Mouse (Mus musculus): ENCODE measurements around the gene Ap1s1. TPM values are rescaled to one million over a fixed set of nuclear protein-coding genes. Genes with fewer than 3 reads are reported as not detected.

Gene Ap1s1
- polyA plus RNA-seq, 1 experiment from 2014 or later, result 192 TPM

GRCm38 (mm10) chr5:137051125-137051524, 5.2 kb upstream of the Ap1s1 start:
- no peak overlapping the region for H3K4me3 ChIP-seq (replicated peaks; ENCODE audit: low read length)
- DNase-seq (ENCODE audit: low spot score) (no peak), ATAC-seq (ENCODE audit: low FRiP score) (no peak)
- H3K27me3 ChIP-seq (ENCODE audit: control insufficient read depth, insufficient read depth, low read length), result no peaks in the 10 kb centered on the region
- no peak overlapping the region for H3K9ac ChIP-seq
- no peak overlapping the region for H3K4me2 ChIP-seq (replicated peaks)
- WGBS, result 41% methylated on average over 6 of the region's 6 CpGs
- peaks cover 8% of the 10 kb centered on the region for H3K4me1 ChIP-seq (replicated peaks; ENCODE audit: control insufficient read depth, insufficient read depth, low read length)
- H3K27ac ChIP-seq, result no peak overlapping the region
- H3K36me3 ChIP-seq (replicated peaks; ENCODE audit: control insufficient read depth, insufficient read depth), result no peaks in the 10 kb centered on the region
- no peaks in the 10 kb centered on the region for H3K9me3 ChIP-seq (ENCODE audit: control insufficient read depth, low read length)

GRCm38 (mm10) chr5:137046991-137047390, 1.1 kb upstream of the Ap1s1 start:
- Histone ChIP-seq H3K4me3 (replicated peaks; ENCODE audit: low read length) (no peak overlapping the region), H3K9me3 (ENCODE audit: control insufficient read depth, low read length) (no peaks in the 10 kb centered on the region), H3K4me1 (replicated peaks; ENCODE audit: control insufficient read depth, insufficient read depth, low read length) (peaks cover 16% of the 10 kb centered on the region), H3K9ac (no peak overlapping the region), H3K4me2 (replicated peaks) (no peak overlapping the region), H3K36me3 (replicated peaks; ENCODE audit: control insufficient read depth, insufficient read depth) (peaks cover 9% of the 10 kb centered on the region), H3K27me3 (ENCODE audit: control insufficient read depth, insufficient read depth, low read length) (no peaks in the 10 kb centered on the region), H3K27ac (no peak overlapping the region)
- ATAC-seq (ENCODE audit: low FRiP score) (no peak), DNase-seq (ENCODE audit: low spot score) (no peak)

GRCm38 (mm10) chr5:137046324-137046718, 386 bp upstream of the Ap1s1 start:
- peaks cover 16% of the 10 kb centered on the region for H3K36me3 ChIP-seq (replicated peaks; ENCODE audit: control insufficient read depth, insufficient read depth)
- 19% methylated on average over 5 of the region's 5 CpGs for WGBS
- peaks cover 16% of the 10 kb centered on the region for H3K4me1 ChIP-seq (replicated peaks; ENCODE audit: control insufficient read depth, insufficient read depth, low read length)
- no peaks in the 10 kb centered on the region for H3K9me3 ChIP-seq (ENCODE audit: control insufficient read depth, low read length)
- peak overlapping the region; percentile 88 for H3K4me3 ChIP-seq (replicated peaks; ENCODE audit: low read length)
- H3K27ac ChIP-seq, result peak overlapping the region; percentile 86
- no peaks in the 10 kb centered on the region for H3K27me3 ChIP-seq (ENCODE audit: control insufficient read depth, insufficient read depth, low read length)
- peak overlapping the region; percentile 93 for H3K9ac ChIP-seq
- peak; percentile 28; the same call in 1 of the 2 replicates for ATAC-seq (ENCODE audit: low FRiP score)
- peak overlapping the region; percentile 78 for H3K4me2 ChIP-seq (replicated peaks)
- DNase-seq (ENCODE audit: low spot score), result no peak

- ATAC-seq (ENCODE audit: low FRiP score), result no peak
- H3K27me3 ChIP-seq (ENCODE audit: control insufficient read depth, insufficient read depth, low read length), result no peaks in the 10 kb centered on the region
- no peak for DNase-seq (ENCODE audit: low spot score)
- H3K27ac ChIP-seq, result no peak overlapping the region
- H3K4me2 ChIP-seq (replicated peaks), result no peak overlapping the region
- 91% methylated on average over 7 of the region's 7 CpGs for WGBS
- H3K9me3 ChIP-seq (ENCODE audit: control insufficient read depth, low read length), result no peaks in the 10 kb centered on the region
- H3K4me1 ChIP-seq (replicated peaks; ENCODE audit: control insufficient read depth, insufficient read depth, low read length), result peaks cover 16% of the 10 kb centered on the region
- peaks cover 33% of the 10 kb centered on the region for H3K36me3 ChIP-seq (replicated peaks; ENCODE audit: control insufficient read depth, insufficient read depth)
- no peak overlapping the region for H3K4me3 ChIP-seq (replicated peaks; ENCODE audit: low read length)
- H3K9ac ChIP-seq, result no peak overlapping the region
These were observed 1.9 kb downstream of the Ap1s1 start for GRCm38 (mm10) chr5:137043997-137044396.

GRCm38 (mm10) chr5:137041442-137041841, 4.5 kb downstream of the Ap1s1 start:
- Histone ChIP-seq H3K4me2 (replicated peaks) (no peak overlapping the region), H3K27ac (no peak overlapping the region), H3K4me1 (replicated peaks; ENCODE audit: control insufficient read depth, insufficient read depth, low read length) (peaks cover 10% of the 10 kb centered on the region), H3K36me3 (replicated peaks; ENCODE audit: control insufficient read depth, insufficient read depth) (peaks cover 58% of the 10 kb centered on the region), H3K4me3 (replicated peaks; ENCODE audit: low read length) (no peak overlapping the region), H3K9ac (no peak overlapping the region), H3K9me3 (ENCODE audit: control insufficient read depth, low read length) (no peaks in the 10 kb centered on the region), H3K27me3 (ENCODE audit: control insufficient read depth, insufficient read depth, low read length) (no peaks in the 10 kb centered on the region)
- WGBS, result 93% methylated on average over 10 of the region's 10 CpGs
- DNase-seq (ENCODE audit: low spot score) (no peak), ATAC-seq (ENCODE audit: low FRiP score) (no peak)

- Histone ChIP-seq H3K36me3 (replicated peaks; ENCODE audit: control insufficient read depth, insufficient read depth) (peaks cover 72% of the 10 kb centered on the region), H3K27ac (no peak overlapping the region), H3K27me3 (ENCODE audit: control insufficient read depth, insufficient read depth, low read length) (no peaks in the 10 kb centered on the region), H3K9me3 (ENCODE audit: control insufficient read depth, low read length) (no peaks in the 10 kb centered on the region), H3K9ac (no peak overlapping the region), H3K4me3 (replicated peaks; ENCODE audit: low read length) (no peak overlapping the region), H3K4me2 (replicated peaks) (no peak overlapping the region), H3K4me1 (replicated peaks; ENCODE audit: control insufficient read depth, insufficient read depth, low read length) (no peaks in the 10 kb centered on the region)
- ATAC-seq (ENCODE audit: low FRiP score), result no peak
- no peak for DNase-seq (ENCODE audit: low spot score)
- WGBS, result 93% methylated on average over 10 of the region's 10 CpGs
These were observed 6.5 kb downstream of the Ap1s1 start for GRCm38 (mm10) chr5:137039453-137039852.

- ATAC-seq (ENCODE audit: low FRiP score), result no peak
- DNase-seq (ENCODE audit: low spot score), result no peak
- peaks cover 55% of the 10 kb centered on the region for H3K36me3 ChIP-seq (replicated peaks; ENCODE audit: control insufficient read depth, insufficient read depth)
- H3K4me1 ChIP-seq (replicated peaks; ENCODE audit: control insufficient read depth, insufficient read depth, low read length), result peaks cover 6% of the 10 kb centered on the region
- no peaks in the 10 kb centered on the region for H3K9me3 ChIP-seq (ENCODE audit: control insufficient read depth, low read length)
- WGBS, result 86% methylated on average over 13 of the region's 13 CpGs
- H3K27me3 ChIP-seq (ENCODE audit: control insufficient read depth, insufficient read depth, low read length), result peaks cover 5% of the 10 kb centered on the region
- H3K4me3 ChIP-seq (replicated peaks; ENCODE audit: low read length), result no peak overlapping the region
- no peak overlapping the region for H3K4me2 ChIP-seq (replicated peaks)
- H3K9ac ChIP-seq, result no peak overlapping the region
- H3K27ac ChIP-seq, result no peak overlapping the region
These were observed 9.7 kb downstream of the Ap1s1 start for GRCm38 (mm10) chr5:137036211-137036610.

- WGBS, result 0% methylated on average over 32 of the region's 49 CpGs
- H3K4me1 ChIP-seq (replicated peaks; ENCODE audit: control insufficient read depth, insufficient read depth, low read length), result peaks cover 17% of the 10 kb centered on the region
- H3K4me3 ChIP-seq (replicated peaks; ENCODE audit: low read length), result peak overlapping the region; percentile 60
- H3K9me3 ChIP-seq (ENCODE audit: control insufficient read depth, low read length), result no peaks in the 10 kb centered on the region
- peaks cover 26% of the 10 kb centered on the region for H3K36me3 ChIP-seq (replicated peaks; ENCODE audit: control insufficient read depth, insufficient read depth)
- H3K9ac ChIP-seq, result peak overlapping the region; percentile 65
- 0 out of 2 replicates have a peak overlapping the region, but pooled peaks have one; percentile 5 for H3K27ac ChIP-seq
- ATAC-seq (ENCODE audit: low FRiP score), result peak; percentile 53
- DNase-seq (ENCODE audit: low spot score), result peak; percentile 77
- peak overlapping the region; percentile 100 for H3K4me2 ChIP-seq (replicated peaks)
- H3K27me3 ChIP-seq (ENCODE audit: control insufficient read depth, insufficient read depth, low read length), result peaks cover 37% of the 10 kb centered on the region
These were observed 13.3 kb downstream of the Ap1s1 start for GRCm38 (mm10) chr5:137032641-137033074.

GRCm38 (mm10) chr5:137032033-137032421, 13.9 kb downstream of the Ap1s1 start:
- Histone ChIP-seq H3K4me2 (replicated peaks) (peak overlapping the region; percentile 100), H3K36me3 (replicated peaks; ENCODE audit: control insufficient read depth, insufficient read depth) (peaks cover 20% of the 10 kb centered on the region), H3K4me3 (replicated peaks; ENCODE audit: low read length) (peak overlapping the region; percentile 60), H3K9me3 (ENCODE audit: control insufficient read depth, low read length) (no peaks in the 10 kb centered on the region), H3K4me1 (replicated peaks; ENCODE audit: control insufficient read depth, insufficient read depth, low read length) (peaks cover 17% of the 10 kb centered on the region), H3K9ac (peak overlapping the region; percentile 65), H3K27ac (0 out of 2 replicates have a peak overlapping the region, but pooled peaks have one; percentile 5), H3K27me3 (ENCODE audit: control insufficient read depth, insufficient read depth, low read length) (peaks cover 43% of the 10 kb centered on the region)
- ATAC-seq (ENCODE audit: low FRiP score) (no peak), DNase-seq (ENCODE audit: low spot score) (no peak)
- WGBS, result under 1% methylated on average over 30 of the region's 33 CpGs
